Mouse (Mus musculus) midbrain, embryonic 15.5 days (tissue): ENCODE results near the gene Gm43517. TPM values are rescaled to one million over a fixed set of nuclear protein-coding genes. Genes with fewer than 3 reads are reported as not detected.
A peak's percentile ranks its signal among the peaks of the same experiment; 100 is the strongest.

Source experiments
- ATAC-seq: fragments of 200-750 bp; cut with Nextera tagmentation; replicated peaks from 2 replicates; pipeline ENCODE4 v1.8.0; 2017; ENCODE audit warnings: moderate TSS enrichment
- H3K27ac ChIP-seq: fragments of 300-500 bp; sonication (generic); 2 replicates; pipeline ENCODE4 v1.5.1; 2015; ENCODE audit warnings: mild to moderate bottlenecking, inconsistent platforms
- H3K27me3 ChIP-seq: fragments of 300-500 bp; sonication (generic); replicated peaks from 2 replicates; pipeline ENCODE4 v1.6.1; 2015; ENCODE audit warnings: inconsistent platforms
- H3K36me3 ChIP-seq: fragments of 300-500 bp; sonication (generic); replicated peaks from 2 replicates; pipeline ENCODE4 v1.6.1; 2015; ENCODE audit warnings: inconsistent platforms
- H3K4me1 ChIP-seq: fragments of 300-500 bp; sonication (generic); 2 replicates; pipeline ENCODE4 v1.6.1; 2015; ENCODE audit warnings: inconsistent platforms
- H3K4me2 ChIP-seq: fragments of 300-500 bp; sonication (generic); 2 replicates; pipeline ENCODE4 v1.6.1; 2015; ENCODE audit warnings: inconsistent platforms, mild to moderate bottlenecking, moderate library complexity
- H3K4me3 ChIP-seq: fragments of 300-500 bp; sonication (generic); 2 replicates; pipeline ENCODE4 v1.5.1; 2015; ENCODE audit warnings: mild to moderate bottlenecking, inconsistent platforms
- H3K9ac ChIP-seq: fragments of 300-500 bp; sonication (generic); 2 replicates; pipeline ENCODE4 v1.6.1; 2015; ENCODE audit warnings: mild to moderate bottlenecking, inconsistent platforms
- H3K9me3 ChIP-seq: fragments of 300-500 bp; sonication (generic); 2 replicates; pipeline ENCODE4 v1.6.1; 2016; ENCODE audit warnings: inconsistent platforms
- WGBS: fragments of 180-500 bp; shearing (Covaris S2); methylation state at CpG from one replicate; pipeline ENCODE4 v1.1.7; 2015; ENCODE audit warnings: mixed read lengths; 5-methylcytosine and 5-hydroxymethylcytosine counted together
- polyA plus RNA-seq: library from polyadenylated mRNA; unstranded; fragments of >200 nt; fragmentation: Nextera tagmentation; extraction: Ambion mirVana; gene quantifications from 2 replicates; pipeline ENCODE4 v1.2.1, GENCODE M21; 2015

Gene Gm43517
- polyA plus RNA-seq, 1 experiment from 2014 or later = not detected

DNA sequence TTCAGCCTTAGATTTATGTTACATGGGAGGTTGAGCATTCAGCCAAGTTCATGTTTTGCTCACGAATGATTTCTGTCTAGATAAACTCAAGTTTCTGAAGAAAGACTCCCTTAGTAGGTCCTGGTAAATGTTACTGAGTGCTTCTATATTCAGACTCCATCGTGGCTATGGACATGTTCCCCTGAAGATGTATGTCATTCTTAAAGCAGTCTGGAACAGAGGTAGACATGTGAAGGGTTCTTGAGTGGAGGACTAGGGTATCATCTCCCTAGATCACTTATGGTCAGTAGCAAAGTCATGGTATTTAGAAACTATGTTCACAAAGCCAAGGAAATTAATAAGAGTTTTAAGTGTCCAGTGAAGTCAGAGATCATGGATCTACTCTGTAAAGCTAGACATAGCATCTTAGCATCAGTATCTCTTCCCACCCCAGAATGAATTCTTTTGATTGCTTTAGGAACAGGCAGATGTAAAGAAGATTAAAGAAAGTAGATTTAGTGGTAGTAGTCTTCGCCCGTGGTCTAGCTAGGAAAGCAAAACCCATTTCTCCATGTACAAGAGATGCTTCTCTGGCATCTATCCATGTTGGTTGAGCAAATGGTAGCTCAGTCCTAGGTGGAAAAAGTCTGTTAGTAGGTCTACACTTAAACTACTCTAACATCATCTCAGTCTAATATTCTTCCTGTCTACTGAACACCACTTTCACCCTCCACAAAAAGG, 12.6 kb downstream of the Gm43517 start:
- H3K9ac ChIP-seq = no peak overlapping the region
- H3K36me3 ChIP-seq = no peaks in the 10 kb centered on the region
- peaks cover 72% of the 10 kb centered on the region for H3K27me3 ChIP-seq
- no peaks in the 10 kb centered on the region for H3K9me3 ChIP-seq
- WGBS = 17% methylated on average over 4 of the region's 4 CpGs
- no peak for ATAC-seq
- peaks cover 11% of the 10 kb centered on the region for H3K4me1 ChIP-seq
- no peak overlapping the region for H3K27ac ChIP-seq
- H3K4me2 ChIP-seq = no peak overlapping the region
- no peak overlapping the region for H3K4me3 ChIP-seq

DNA sequence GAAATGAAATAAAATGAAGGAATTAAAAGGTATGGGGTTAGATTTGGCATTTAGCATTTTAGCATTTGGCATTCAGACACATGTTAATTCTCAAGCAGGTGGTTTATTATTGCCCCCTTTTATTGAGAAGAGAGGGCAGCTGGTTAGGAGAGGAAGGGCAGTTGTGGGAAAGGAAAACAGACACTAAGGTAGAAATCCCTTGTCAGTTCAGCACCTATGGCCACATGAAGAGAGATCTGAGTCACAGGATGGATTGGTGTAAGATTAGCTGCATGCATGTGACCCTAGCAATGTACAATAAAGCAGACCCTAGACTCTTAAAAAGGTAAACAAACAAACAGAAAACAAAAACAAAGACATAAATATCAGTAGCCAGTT, 13.2 kb downstream of the Gm43517 start:
- Histone ChIP-seq H3K9me3 (no peaks in the 10 kb centered on the region), H3K36me3 (no peaks in the 10 kb centered on the region), H3K4me2 (no peak overlapping the region), H3K4me3 (no peak overlapping the region), H3K27ac (no peak overlapping the region), H3K9ac (no peak overlapping the region), H3K27me3 (peaks cover 73% of the 10 kb centered on the region), H3K4me1 (peaks cover 11% of the 10 kb centered on the region)
- no peak for ATAC-seq

DNA sequence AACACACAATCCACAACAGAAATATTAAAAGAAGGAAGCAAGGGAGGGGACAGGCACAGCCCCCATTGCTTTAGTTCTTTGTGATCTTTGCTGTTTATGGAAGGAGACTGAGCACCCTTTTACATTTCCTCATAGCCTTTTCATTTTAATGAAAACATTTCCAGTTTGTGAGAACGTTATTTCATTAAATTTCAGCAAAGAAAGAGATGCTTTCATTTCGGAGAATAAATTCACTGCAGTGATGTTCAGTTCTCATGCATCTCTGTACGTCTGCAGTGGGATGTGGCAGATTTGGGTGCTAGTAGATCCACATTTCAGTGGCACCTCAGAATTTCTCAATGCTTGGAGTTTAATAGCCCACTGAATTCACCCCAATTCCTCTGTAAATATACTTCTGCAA, 13.7 kb downstream of the Gm43517 start:
- H3K9ac ChIP-seq = no peak overlapping the region
- ATAC-seq = no peak
- H3K4me2 ChIP-seq = no peak overlapping the region
- peaks cover 11% of the 10 kb centered on the region for H3K4me1 ChIP-seq
- H3K4me3 ChIP-seq = no peak overlapping the region
- peaks cover 76% of the 10 kb centered on the region for H3K27me3 ChIP-seq
- H3K27ac ChIP-seq = no peak overlapping the region
- H3K36me3 ChIP-seq = no peaks in the 10 kb centered on the region
- H3K9me3 ChIP-seq = no peaks in the 10 kb centered on the region
- WGBS = 12% methylated on average over 3 of the region's 3 CpGs

DNA sequence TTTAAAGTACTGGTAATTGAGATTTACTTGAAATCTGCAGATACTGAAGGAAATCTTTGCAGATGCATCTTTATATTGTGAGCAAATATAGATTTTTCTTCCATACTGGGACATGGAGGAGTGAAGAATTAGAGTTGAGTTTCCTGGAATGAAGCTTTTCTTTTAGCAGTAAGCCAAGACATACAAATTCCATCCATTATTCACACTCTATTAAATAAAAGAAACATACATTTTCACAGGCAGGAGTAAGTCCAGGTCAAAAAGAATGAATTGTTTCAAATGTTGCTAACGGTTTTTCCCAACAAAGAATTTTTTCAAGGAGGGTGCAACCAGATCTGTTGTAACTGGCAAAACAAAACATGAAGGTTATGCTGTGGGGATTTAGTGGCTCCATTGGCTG, 14.6 kb downstream of the Gm43517 start:
- peaks cover 11% of the 10 kb centered on the region for H3K4me1 ChIP-seq
- no peak overlapping the region for H3K9ac ChIP-seq
- no peak overlapping the region for H3K4me3 ChIP-seq
- H3K9me3 ChIP-seq = no peaks in the 10 kb centered on the region
- 2% methylated on average over 1 of the region's 1 CpGs for WGBS
- H3K36me3 ChIP-seq = no peaks in the 10 kb centered on the region
- H3K27ac ChIP-seq = no peak overlapping the region
- no peak for ATAC-seq
- peaks cover 74% of the 10 kb centered on the region for H3K27me3 ChIP-seq
- H3K4me2 ChIP-seq = no peak overlapping the region

DNA sequence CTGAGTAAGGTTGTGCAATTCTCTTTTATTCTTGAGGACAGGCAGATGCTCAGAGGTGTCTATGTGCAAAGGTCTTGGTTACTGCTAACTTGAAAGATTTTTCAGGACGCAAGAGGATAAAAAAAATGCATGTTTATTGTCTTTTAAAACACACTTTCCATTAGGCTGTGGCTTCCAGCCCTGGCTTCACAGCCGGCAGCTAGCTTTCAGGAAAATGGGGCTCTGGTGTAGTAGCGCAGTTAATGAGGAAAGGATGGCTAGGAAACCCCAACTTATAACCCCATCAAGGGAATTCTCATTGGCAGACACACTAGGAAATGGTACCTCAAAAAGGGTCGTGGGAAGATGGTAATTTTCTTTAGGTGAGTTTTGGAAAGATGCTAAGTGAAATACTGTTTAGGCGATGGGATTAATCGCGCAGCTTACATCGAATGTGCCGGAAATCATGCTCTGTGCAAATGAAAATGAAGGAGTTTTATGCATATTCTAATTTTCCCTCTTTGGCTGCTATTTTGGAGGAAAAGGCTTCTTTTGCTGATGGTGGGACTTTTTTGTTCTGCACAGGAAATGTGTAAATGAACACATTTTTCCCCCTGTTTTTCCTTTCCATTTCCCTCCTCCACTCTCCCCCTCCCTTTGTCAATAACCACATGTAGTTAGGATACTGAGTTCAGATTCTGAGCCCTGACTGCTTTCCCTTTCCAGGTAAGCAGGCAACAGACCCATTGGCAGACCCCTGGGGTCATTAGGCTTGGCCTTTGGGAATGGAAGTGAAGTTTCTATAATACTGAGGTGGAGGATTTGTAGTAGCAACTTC, 15.3 kb downstream of the Gm43517 start:
- Histone ChIP-seq H3K27me3 (peaks cover 73% of the 10 kb centered on the region), H3K4me3 (no peak overlapping the region)
- 0 out of 2 replicates have a peak, but pooled peaks have one; percentile 8 for ATAC-seq

DNA sequence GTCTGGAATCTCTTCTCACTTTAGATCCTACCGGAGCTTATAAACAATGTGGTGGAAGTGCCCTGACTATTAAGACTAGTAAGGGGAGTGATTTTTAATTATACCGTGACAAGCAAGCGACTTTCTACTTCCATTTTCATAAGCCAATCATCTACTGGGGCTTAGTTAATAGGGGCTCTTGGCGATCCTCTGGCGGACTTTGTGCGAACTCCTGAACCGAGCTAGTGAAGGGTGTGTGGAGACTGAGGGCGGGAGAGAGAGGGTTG, 15.8 kb downstream of the Gm43517 start:
- H3K9me3 ChIP-seq = no peaks in the 10 kb centered on the region
- no peak overlapping the region for H3K27ac ChIP-seq
- peak; percentile 86 for ATAC-seq
- peaks cover 11% of the 10 kb centered on the region for H3K4me1 ChIP-seq
- no peak overlapping the region for H3K9ac ChIP-seq
- under 1% methylated on average over 8 of the region's 8 CpGs for WGBS
- H3K36me3 ChIP-seq = no peaks in the 10 kb centered on the region
- peak overlapping the region; percentile 76 for H3K4me2 ChIP-seq
- peak overlapping the region; percentile 38 for H3K4me3 ChIP-seq
- peaks cover 70% of the 10 kb centered on the region for H3K27me3 ChIP-seq

More for the DNA sequence above, 15.3 kb downstream of the Gm43517 start:
- H3K9me3 ChIP-seq = no peaks in the 10 kb centered on the region
- WGBS = 3% methylated on average over 9 of the region's 9 CpGs
- H3K9ac ChIP-seq = no peak overlapping the region
- H3K4me2 ChIP-seq = peak overlapping the region; percentile 76
- H3K27ac ChIP-seq = no peak overlapping the region
- peaks cover 11% of the 10 kb centered on the region for H3K4me1 ChIP-seq
- H3K36me3 ChIP-seq = no peaks in the 10 kb centered on the region

DNA sequence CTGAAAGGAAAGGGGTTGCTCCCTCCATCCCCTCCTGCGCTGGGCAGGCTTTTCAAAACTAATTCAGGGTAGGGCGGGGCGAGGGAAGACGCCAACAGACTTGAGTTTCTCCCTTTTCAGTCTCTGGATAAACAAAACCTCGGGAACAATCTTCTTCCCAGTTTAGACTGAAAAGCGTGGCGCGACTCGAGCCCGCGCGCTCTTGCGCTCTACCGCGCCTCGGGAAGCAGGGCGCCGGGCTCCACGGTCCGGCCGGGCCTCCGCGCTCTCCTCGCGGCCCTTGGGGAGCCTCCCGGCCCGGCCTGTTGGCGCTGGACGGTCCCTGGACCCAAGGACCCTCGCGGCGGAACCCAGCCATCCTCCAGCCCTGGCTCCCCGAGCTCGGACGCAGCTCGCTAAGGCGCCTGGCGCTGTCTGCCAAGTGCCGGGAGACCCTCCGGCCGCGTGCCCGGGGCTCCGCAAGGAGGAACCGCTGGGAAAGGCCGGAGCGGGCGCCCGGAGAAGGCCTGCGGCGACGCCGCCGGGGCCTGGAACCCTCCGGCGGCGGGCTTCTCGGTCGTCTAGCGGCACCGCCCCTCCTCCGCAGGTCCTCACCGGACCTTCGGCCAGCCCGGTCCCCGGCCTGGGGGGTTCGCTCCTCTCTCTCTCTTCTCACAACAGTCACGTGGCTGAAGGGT, 16.3 kb downstream of the Gm43517 start:
- H3K36me3 ChIP-seq = no peaks in the 10 kb centered on the region
- H3K9ac ChIP-seq = peak overlapping the region; percentile 20; the same call in 1 of the 2 replicates
- H3K4me3 ChIP-seq = peak overlapping the region; percentile 38
- H3K4me2 ChIP-seq = peak overlapping the region; percentile 76
- no peaks in the 10 kb centered on the region for H3K9me3 ChIP-seq
- H3K27ac ChIP-seq = peak overlapping the region; percentile 31; the same call in 1 of the 2 replicates
- peaks cover 11% of the 10 kb centered on the region for H3K4me1 ChIP-seq
- peaks cover 66% of the 10 kb centered on the region for H3K27me3 ChIP-seq
- WGBS = under 1% methylated on average over 67 of the region's 68 CpGs
- ATAC-seq = peak; percentile 83

DNA sequence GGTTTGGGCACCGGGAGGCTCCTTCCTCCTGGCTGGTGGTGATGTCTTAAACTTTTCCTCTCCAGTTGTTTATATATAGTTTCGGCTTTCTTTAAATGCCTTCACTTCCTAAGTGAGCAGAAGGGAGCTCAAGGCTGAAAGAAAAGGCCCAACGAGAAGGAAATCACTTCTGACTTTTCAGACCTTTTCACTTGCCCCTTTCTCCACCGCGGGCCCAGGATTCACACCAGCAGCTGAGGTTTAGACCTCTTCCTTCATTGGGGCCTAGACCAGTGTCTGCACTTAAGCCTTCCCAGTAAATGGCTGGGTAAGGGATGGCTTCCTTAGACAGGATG, 16.8 kb downstream of the Gm43517 start:
- Histone ChIP-seq H3K4me3 (peak overlapping the region; percentile 38), H3K27me3 (peaks cover 65% of the 10 kb centered on the region), H3K36me3 (no peaks in the 10 kb centered on the region), H3K27ac (no peak overlapping the region), H3K9ac (no peak overlapping the region), H3K4me2 (peak overlapping the region; percentile 76), H3K9me3 (no peaks in the 10 kb centered on the region), H3K4me1 (peaks cover 11% of the 10 kb centered on the region)
- no peak for ATAC-seq
- under 1% methylated on average over 5 of the region's 5 CpGs for WGBS

DNA sequence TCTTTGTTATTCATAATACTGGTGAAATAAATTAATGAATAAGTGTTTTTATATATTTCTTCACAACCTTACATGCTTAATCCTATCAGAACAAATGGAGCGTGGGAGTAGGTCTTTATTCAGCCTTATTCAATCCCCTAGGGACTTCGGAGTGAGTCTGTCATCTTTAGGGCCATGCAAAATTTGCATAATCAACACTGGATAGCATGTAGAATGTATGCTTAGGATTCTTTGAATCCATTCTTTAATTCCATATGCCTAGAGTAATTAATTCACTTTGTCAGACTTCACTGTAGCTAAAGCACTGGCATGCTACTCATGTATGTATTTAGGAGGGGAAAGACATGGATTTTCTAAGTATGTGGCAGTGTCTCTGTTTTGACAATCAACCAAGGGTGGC, 24.9 kb downstream of the Gm43517 start:
- H3K27me3 ChIP-seq = peaks cover 22% of the 10 kb centered on the region
- H3K4me3 ChIP-seq = no peak overlapping the region
- H3K9ac ChIP-seq = no peak overlapping the region
- H3K27ac ChIP-seq = no peak overlapping the region
- H3K36me3 ChIP-seq = no peaks in the 10 kb centered on the region
- H3K4me2 ChIP-seq = no peak overlapping the region
- H3K9me3 ChIP-seq = no peaks in the 10 kb centered on the region
- no peaks in the 10 kb centered on the region for H3K4me1 ChIP-seq
- ATAC-seq = no peak
- 20% methylated on average over 2 of the region's 2 CpGs for WGBS

DNA sequence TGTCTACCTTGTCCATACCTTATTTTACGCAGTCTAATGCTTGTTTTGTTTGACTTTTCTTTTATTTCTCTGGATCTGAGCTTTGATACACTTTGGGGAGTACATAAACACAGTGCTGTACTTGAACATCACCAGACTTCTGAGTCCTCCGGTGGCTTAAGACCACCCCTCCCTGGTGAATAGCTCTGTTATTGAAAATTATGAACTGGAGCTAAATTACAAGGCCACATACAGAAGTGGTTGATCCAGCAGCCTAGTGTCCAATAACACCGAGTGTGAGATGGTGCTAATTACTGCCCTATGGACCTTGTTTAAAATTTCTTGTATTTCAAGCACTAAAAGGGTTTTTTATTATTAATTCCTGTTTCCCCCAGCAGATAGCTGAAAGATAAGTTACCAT, 33.0 kb downstream of the Gm43517 start:
- no peaks in the 10 kb centered on the region for H3K4me1 ChIP-seq
- no peak overlapping the region for H3K9ac ChIP-seq
- H3K27ac ChIP-seq = no peak overlapping the region
- H3K9me3 ChIP-seq = no peaks in the 10 kb centered on the region
- no peak for ATAC-seq
- 87% methylated on average over 3 of the region's 3 CpGs for WGBS
- H3K27me3 ChIP-seq = 0 out of 2 replicates have a peak, but pooled peaks cover 3% of the 10 kb centered on the region
- no peaks in the 10 kb centered on the region for H3K36me3 ChIP-seq
- no peak overlapping the region for H3K4me2 ChIP-seq
- H3K4me3 ChIP-seq = no peak overlapping the region
